Mouse (Mus musculus): ENCODE data around the gene Kazn. TPM values are rescaled to one million over a fixed set of nuclear protein-coding genes. Genes with fewer than 3 reads are reported as not detected.

Kazn gene
- polyA plus RNA-seq, 1 experiment: 0.05 TPM

DNA sequence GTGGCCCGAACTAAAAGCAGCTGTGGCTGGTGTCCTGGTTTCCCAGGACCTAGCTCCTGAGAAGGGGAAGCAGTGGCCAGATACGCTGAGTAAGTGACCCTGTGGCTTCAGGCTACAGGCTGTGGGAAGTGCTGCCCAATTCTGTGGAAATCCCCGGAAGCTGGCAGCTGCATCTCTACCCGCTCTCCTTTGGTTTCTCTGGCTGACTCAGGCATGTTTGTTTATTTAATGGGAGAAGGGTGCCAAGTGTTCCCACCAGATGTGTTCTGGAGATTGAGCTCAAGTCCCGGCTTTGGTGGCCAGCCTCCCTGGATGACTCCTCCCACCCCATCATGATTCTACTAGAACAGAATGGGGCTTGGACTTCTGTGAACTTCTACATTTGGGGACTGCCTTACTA lies 141.3 kb downstream of the Kazn start:
- no peak overlapping the region for H3K4me3 ChIP-seq (replicated peaks)
- no peaks in the 10 kb centered on the region for H3K4me1 ChIP-seq (ENCODE audit: control insufficient read depth)
- H3K9me3 ChIP-seq (ENCODE audit: control insufficient read depth, low read length): no peaks in the 10 kb centered on the region
- no peaks in the 10 kb centered on the region for H3K27me3 ChIP-seq (ENCODE audit: control insufficient read depth)
- TF ChIP-seq TAL1 (IDR thresholded peaks at IDR 0.05; ENCODE audit: low read length) (no peak), GATA1 (IDR thresholded peaks at IDR 0.05; ENCODE audit: low read length) (no peak)
- no peaks in the 10 kb centered on the region for H3K36me3 ChIP-seq (ENCODE audit: control insufficient read depth)

GRCm38 (mm10) chr4:142095513-142096241 lies 143.5 kb downstream of the Kazn start:
- H3K4me1 ChIP-seq (ENCODE audit: control insufficient read depth): no peaks in the 10 kb centered on the region
- TF ChIP-seq TAL1 (IDR thresholded peaks at IDR 0.05; ENCODE audit: low read length) (no peak), GATA1 (IDR thresholded peaks at IDR 0.05; ENCODE audit: low read length) (no peak)
- H3K27me3 ChIP-seq (ENCODE audit: control insufficient read depth): no peaks in the 10 kb centered on the region
- no peak overlapping the region for H3K4me3 ChIP-seq (replicated peaks)
- no peaks in the 10 kb centered on the region for H3K36me3 ChIP-seq (ENCODE audit: control insufficient read depth)
- H3K9me3 ChIP-seq (ENCODE audit: control insufficient read depth, low read length): no peaks in the 10 kb centered on the region

DNA sequence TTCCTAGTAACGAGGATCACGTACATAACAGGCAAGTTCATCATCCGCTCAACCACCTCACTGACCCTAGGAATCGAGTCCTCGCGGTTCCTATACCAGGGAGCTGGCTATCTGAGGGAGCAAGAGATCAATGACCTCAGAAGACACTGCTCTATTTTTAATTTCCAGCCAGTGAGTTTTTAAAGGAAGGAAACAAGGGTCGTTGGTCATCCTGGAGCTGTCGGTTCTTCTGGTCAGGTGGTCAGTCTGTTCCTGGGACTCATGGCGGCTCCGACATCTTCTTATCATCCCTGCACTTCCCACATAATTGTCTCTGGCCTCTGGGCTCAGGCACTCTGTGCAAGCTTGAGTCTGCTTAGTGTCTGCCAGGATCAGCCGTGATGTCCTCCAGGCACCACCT lies 144.8 kb downstream of the Kazn start:
- TF ChIP-seq GATA1 (IDR thresholded peaks at IDR 0.05; ENCODE audit: low read length) (no peak), TAL1 (IDR thresholded peaks at IDR 0.05; ENCODE audit: low read length) (no peak)
- no peak overlapping the region for H3K4me3 ChIP-seq (replicated peaks)
- H3K4me1 ChIP-seq (ENCODE audit: control insufficient read depth): no peaks in the 10 kb centered on the region
- no peaks in the 10 kb centered on the region for H3K36me3 ChIP-seq (ENCODE audit: control insufficient read depth)
- H3K9me3 ChIP-seq (ENCODE audit: control insufficient read depth, low read length): no peaks in the 10 kb centered on the region
- no peaks in the 10 kb centered on the region for H3K27me3 ChIP-seq (ENCODE audit: control insufficient read depth)

- H3K9me3 ChIP-seq (ENCODE audit: control insufficient read depth, low read length): no peaks in the 10 kb centered on the region
Measured at GRCm38 (mm10) chr4:142091100-142091499, 148.1 kb downstream of the Kazn start.

DNA sequence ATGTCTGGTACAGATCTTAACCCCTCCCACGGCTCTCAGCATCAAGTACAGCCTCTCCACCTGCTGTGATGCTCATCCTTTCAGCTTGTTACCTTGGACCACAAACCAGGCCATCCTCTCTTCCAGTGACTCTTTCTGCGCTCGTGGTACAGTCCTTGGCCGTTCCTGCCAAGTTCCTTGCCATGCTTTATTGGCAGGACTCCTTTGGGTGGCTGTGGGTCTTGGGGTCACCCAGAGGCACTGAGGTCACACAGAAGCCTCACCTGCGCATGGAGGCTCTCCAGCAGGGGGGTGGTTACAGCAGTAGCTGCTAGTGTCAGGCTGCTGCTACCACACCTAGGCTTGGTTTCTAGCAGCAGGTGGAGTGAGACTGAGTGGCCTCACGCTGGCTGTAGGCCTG lies 149.2 kb downstream of the Kazn start:
- H3K4me1 ChIP-seq (ENCODE audit: control insufficient read depth): no peaks in the 10 kb centered on the region
- H3K9me3 ChIP-seq (ENCODE audit: control insufficient read depth, low read length): no peaks in the 10 kb centered on the region
- H3K4me3 ChIP-seq (replicated peaks): no peak overlapping the region
- TF ChIP-seq TAL1 (IDR thresholded peaks at IDR 0.05; ENCODE audit: low read length): no peak
- TF ChIP-seq GATA1 (IDR thresholded peaks at IDR 0.05; ENCODE audit: low read length): no peak
- H3K36me3 ChIP-seq (ENCODE audit: control insufficient read depth): no peaks in the 10 kb centered on the region
- H3K27me3 ChIP-seq (ENCODE audit: control insufficient read depth): peaks cover 9% of the 10 kb centered on the region

More at GRCm38 (mm10) chr4:142091100-142091499, 148.1 kb downstream of the Kazn start:
- Histone ChIP-seq H3K27me3 (ENCODE audit: control insufficient read depth) (0 out of 2 replicates have a peak, but pooled peaks cover 2% of the 10 kb centered on the region), H3K4me3 (replicated peaks) (no peak overlapping the region), H3K4me1 (ENCODE audit: control insufficient read depth) (no peaks in the 10 kb centered on the region), H3K36me3 (ENCODE audit: control insufficient read depth) (no peaks in the 10 kb centered on the region)
- TF ChIP-seq GATA1 (IDR thresholded peaks at IDR 0.05; ENCODE audit: low read length) (no peak), TAL1 (IDR thresholded peaks at IDR 0.05; ENCODE audit: low read length) (no peak)

DNA sequence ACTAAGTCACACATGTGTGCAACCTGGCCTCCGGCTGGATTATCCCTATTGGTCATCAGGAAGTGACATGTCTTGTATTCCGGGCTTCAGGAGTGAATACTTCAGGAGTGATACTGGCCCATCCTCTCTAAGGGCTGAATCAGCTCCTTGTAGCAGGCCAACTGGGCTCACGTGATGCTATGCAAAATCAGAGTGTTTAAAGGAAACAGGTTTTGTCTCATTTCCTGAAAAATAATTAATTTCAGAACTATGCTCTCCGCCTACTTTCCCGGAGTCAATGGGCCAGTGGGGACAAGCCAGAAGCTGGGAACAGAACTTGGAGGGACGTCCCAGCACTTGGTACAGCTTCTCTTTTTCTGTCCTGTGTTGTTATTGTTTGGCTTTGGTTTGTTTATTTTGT lies 150.4 kb downstream of the Kazn start:
- Histone ChIP-seq H3K4me3 (replicated peaks) (no peak overlapping the region), H3K4me1 (ENCODE audit: control insufficient read depth) (no peaks in the 10 kb centered on the region; the same call in 1 of the 2 replicates), H3K27me3 (ENCODE audit: control insufficient read depth) (peaks cover 20% of the 10 kb centered on the region), H3K36me3 (ENCODE audit: control insufficient read depth) (no peaks in the 10 kb centered on the region), H3K9me3 (ENCODE audit: control insufficient read depth, low read length) (no peaks in the 10 kb centered on the region)
- TF ChIP-seq GATA1 (IDR thresholded peaks at IDR 0.05; ENCODE audit: low read length) (no peak), TAL1 (IDR thresholded peaks at IDR 0.05; ENCODE audit: low read length) (no peak)

DNA sequence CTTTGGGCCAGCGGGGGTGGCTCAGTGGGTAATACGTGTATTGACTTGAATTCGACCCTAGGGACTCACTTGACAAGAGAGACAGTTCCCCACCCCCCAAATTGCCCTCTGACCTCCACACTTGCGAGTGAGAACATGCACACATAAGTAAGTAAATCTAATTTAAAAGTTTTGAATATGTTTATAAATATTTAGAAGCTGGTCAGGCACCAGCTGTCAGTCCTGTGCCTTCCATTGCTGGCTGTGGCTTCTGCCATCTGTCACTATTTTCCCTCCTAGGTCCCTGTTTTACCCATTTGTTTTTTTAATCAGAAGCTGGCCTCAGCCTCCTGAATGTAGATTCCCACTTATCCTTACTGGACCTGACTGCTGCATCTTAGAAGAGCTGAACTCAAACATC lies 150.8 kb downstream of the Kazn start:
- H3K4me1 ChIP-seq (ENCODE audit: control insufficient read depth): no peaks in the 10 kb centered on the region; the same call in 1 of the 2 replicates
- no peak overlapping the region for H3K4me3 ChIP-seq (replicated peaks)
- no peaks in the 10 kb centered on the region for H3K9me3 ChIP-seq (ENCODE audit: control insufficient read depth, low read length)
- TF ChIP-seq GATA1 (IDR thresholded peaks at IDR 0.05; ENCODE audit: low read length) (no peak), TAL1 (IDR thresholded peaks at IDR 0.05; ENCODE audit: low read length) (no peak)
- no peaks in the 10 kb centered on the region for H3K36me3 ChIP-seq (ENCODE audit: control insufficient read depth)
- peaks cover 23% of the 10 kb centered on the region for H3K27me3 ChIP-seq (ENCODE audit: control insufficient read depth)

DNA sequence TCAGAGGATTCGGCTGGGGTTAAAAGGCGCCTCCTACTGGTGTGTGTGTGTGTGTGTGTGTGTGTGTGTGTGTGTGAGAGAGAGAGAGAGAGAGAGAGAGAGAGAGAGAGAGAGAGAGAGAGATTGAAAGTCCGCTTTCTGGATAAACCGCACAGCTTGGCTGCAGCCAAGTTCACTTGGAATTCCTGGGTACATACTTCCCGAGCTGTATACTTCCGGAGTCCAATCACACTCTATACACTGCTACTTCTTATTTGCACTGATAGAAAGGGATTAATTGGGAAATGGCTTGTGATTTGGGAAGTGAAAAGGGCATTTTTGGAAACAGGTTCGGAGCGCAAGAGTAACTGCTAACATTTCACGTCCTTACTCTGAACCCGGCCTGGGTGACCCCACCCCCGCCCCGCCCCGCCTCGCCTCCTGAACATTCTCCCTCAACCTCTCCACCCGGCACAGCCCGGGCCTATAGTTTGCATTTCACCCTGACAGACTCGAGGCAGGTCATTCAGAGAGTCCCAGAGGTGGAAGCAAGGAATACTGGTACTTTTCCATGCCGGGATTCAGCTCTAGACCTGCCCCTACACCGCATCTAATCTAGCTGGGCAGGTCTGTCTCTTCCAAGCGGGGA lies 154.2 kb downstream of the Kazn start:
- Histone ChIP-seq H3K27me3 (ENCODE audit: control insufficient read depth) (peaks cover 37% of the 10 kb centered on the region), H3K9me3 (ENCODE audit: control insufficient read depth, low read length) (no peaks in the 10 kb centered on the region), H3K36me3 (ENCODE audit: control insufficient read depth) (no peaks in the 10 kb centered on the region; the same call in 1 of the 2 replicates), H3K4me1 (ENCODE audit: control insufficient read depth) (no peaks in the 10 kb centered on the region; the same call in 1 of the 2 replicates), H3K4me3 (replicated peaks) (no peak overlapping the region)
- TF ChIP-seq GATA1 (IDR thresholded peaks at IDR 0.05; ENCODE audit: low read length): no peak
- no peak for TF ChIP-seq TAL1 (IDR thresholded peaks at IDR 0.05; ENCODE audit: low read length)

DNA sequence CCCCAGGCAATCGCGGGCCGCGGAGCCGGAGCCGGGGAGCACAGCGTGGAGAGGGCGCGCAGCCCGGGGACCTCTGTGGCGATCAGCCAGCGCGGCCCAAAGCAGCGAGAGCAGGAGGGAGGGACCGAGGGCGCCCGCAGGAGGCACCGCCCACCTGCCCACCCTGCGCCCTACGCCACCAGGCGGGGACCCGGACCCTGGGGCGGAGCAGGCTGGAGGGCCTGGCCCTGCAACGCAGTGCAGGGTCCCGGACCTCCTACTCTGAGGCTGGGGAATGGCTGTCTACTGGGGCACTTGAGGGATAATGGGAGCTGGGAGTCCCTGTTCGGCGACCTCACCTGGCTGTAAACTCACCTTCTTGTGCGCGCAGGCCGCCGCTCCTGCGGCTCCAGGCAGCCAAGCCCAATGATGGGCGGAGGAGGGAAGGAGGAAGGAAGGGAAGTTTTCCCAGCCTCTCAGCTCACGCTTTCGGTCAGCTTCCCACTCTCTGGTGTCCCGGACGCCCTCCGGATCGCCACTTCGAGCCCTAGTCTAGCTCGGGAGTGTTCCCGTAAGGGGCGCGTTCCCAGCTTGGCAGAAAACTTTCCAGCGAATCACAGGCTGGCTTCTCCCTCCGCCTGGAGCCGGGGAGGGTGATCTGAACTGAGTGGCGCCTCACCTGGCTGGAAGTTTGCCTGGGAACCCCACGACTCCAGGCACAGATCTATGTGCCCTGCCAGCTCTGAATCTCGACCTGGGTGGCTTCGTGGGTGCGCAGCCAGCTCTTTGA lies 154.9 kb downstream of the Kazn start, which contains the start of gene Tmem51:
Gene Tmem51, minus strand, starts transcription at position 174 of the 769 bp plus-strand sequence.
- Histone ChIP-seq H3K9me3 (ENCODE audit: control insufficient read depth, low read length) (no peaks in the 10 kb centered on the region), H3K36me3 (ENCODE audit: control insufficient read depth) (no peaks in the 10 kb centered on the region; the same call in 1 of the 2 replicates), H3K4me1 (ENCODE audit: control insufficient read depth) (no peaks in the 10 kb centered on the region; the same call in 1 of the 2 replicates), H3K4me3 (replicated peaks) (peak within 1 kb of the TSS; percentile 45), H3K27me3 (ENCODE audit: control insufficient read depth) (peaks cover 37% of the 10 kb centered on the region)
- TF ChIP-seq GATA1 (IDR thresholded peaks at IDR 0.05; ENCODE audit: low read length) (no peak), TAL1 (IDR thresholded peaks at IDR 0.05; ENCODE audit: low read length) (no peak)

All from erythroblast, embryonic 14.5 days (primary cell).